Mouse (Mus musculus) hindbrain, embryonic 12.5 days (tissue): ENCODE measurements around the gene Rapgef2. TPM values are rescaled to one million over a fixed set of nuclear protein-coding genes. Genes with fewer than 3 reads are reported as not detected.

Experiments
- ATAC-seq: fragments of 200-750 bp; cut with Nextera tagmentation; 2 replicates; pipeline ENCODE4 v1.8.0; 2017; ENCODE audit warnings: moderate TSS enrichment; ENCODE audit not compliant: low FRiP score
- H3K27ac ChIP-seq: fragments of 300-500 bp; sonication (generic); 2 replicates; pipeline ENCODE4 v1.5.1; 2016; ENCODE audit warnings: mild to moderate bottlenecking
- H3K27me3 ChIP-seq: fragments of 300-500 bp; sonication (generic); 2 replicates; pipeline ENCODE4 v1.6.1; 2016; ENCODE audit warnings: mild to moderate bottlenecking
- H3K36me3 ChIP-seq: fragments of 300-500 bp; sonication (generic); 2 replicates; pipeline ENCODE4 v1.6.1; 2016; ENCODE audit warnings: mild to moderate bottlenecking
- H3K4me1 ChIP-seq: fragments of 300-500 bp; sonication (generic); 2 replicates; pipeline ENCODE4 v1.6.1; 2016
- H3K4me2 ChIP-seq: fragments of 300-500 bp; sonication (generic); replicated peaks from 2 replicates; pipeline ENCODE4 v1.6.1; 2016; ENCODE audit warnings: mild to moderate bottlenecking
- H3K4me3 ChIP-seq: fragments of 300-500 bp; sonication (generic); 2 replicates; pipeline ENCODE4 v1.5.1; 2016; ENCODE audit warnings: mild to moderate bottlenecking
- H3K9ac ChIP-seq: fragments of 300-500 bp; sonication (generic); 2 replicates; pipeline ENCODE4 v1.6.1; 2016; ENCODE audit warnings: mild to moderate bottlenecking, moderate library complexity
- H3K9me3 ChIP-seq: fragments of 300-500 bp; sonication (generic); replicated peaks from 2 replicates; pipeline ENCODE4 v1.6.1; 2016; ENCODE audit warnings: mild to moderate bottlenecking
- WGBS: fragments of 180-500 bp; shearing (Covaris S2); methylation state at CpG from one replicate; pipeline ENCODE4 v1.1.7; 2016; 5-methylcytosine and 5-hydroxymethylcytosine counted together
- polyA plus RNA-seq: library from polyadenylated mRNA; unstranded; fragments of >200 nt; fragmentation: Nextera tagmentation; extraction: Ambion mirVana; gene quantifications from 2 replicates; pipeline ENCODE4 v1.2.1, GENCODE M21; 2016

The Rapgef2 gene
- polyA plus RNA-seq, 1 experiment from 2014 or later = 12.1 TPM

DNA sequence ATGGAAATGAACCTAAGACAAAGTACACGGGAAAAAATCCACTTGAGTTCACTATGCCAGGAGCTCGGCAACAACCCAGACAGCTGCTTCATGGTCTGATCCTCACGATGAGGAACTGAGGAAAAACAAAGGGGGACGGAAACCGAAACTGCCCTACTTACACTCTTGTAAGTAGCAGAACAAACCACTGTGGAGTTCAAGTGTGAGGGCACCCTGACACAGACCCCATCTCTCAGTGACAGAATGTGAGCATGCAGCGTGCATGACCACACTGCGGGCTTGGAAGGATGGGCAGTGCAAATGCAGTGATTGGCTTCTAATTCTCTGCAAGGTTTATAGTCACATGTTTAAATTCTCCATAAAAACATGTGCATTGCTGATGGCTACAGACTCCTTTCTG, 197.2 kb downstream of the Rapgef2 start:
- Histone ChIP-seq H3K36me3 (peaks cover 52% of the 10 kb centered on the region), H3K4me1 (no peaks in the 10 kb centered on the region), H3K27ac (no peak overlapping the region), H3K9ac (no peak overlapping the region), H3K9me3 (no peaks in the 10 kb centered on the region), H3K4me2 (no peak overlapping the region), H3K4me3 (no peak overlapping the region), H3K27me3 (no peaks in the 10 kb centered on the region)
- no peak for ATAC-seq
- 81% methylated on average over 7 of the region's 7 CpGs for WGBS

GRCm38 (mm10) chr3:79088461-79088860, 197.9 kb downstream of the Rapgef2 start:
- WGBS = 91% methylated on average over 5 of the region's 5 CpGs

DNA sequence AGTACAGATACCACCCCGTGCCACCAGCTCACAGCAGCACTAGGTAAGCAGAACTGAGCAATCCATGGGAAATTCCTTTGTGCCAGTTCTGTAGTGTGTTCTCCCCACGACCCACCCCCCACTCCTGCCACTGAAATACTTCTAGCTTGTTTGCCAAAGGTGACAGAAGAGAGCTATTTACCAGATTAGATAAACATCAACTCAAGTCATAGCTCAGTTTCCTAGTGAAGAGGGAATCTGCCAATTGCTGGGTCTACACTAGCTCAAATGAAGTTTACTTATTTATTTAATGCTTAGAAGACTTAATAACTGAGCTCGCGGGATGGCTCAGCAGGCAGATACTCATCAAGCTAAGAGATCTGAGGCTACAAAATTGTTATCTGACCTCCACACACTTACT, 200.0 kb downstream of the Rapgef2 start:
- WGBS = 84% methylated on average over 4 of the region's 4 CpGs

More at GRCm38 (mm10) chr3:79088461-79088860, 197.9 kb downstream of the Rapgef2 start:
- ATAC-seq = no peak
- Histone ChIP-seq H3K9ac (no peak overlapping the region), H3K27me3 (no peaks in the 10 kb centered on the region), H3K4me2 (no peak overlapping the region), H3K9me3 (no peaks in the 10 kb centered on the region), H3K4me1 (no peaks in the 10 kb centered on the region), H3K27ac (no peak overlapping the region), H3K36me3 (peaks cover 57% of the 10 kb centered on the region), H3K4me3 (no peak overlapping the region)

GRCm38 (mm10) chr3:79083881-79084280, 202.4 kb downstream of the Rapgef2 start:
- ATAC-seq = no peak

More for the DNA sequence above, 200.0 kb downstream of the Rapgef2 start:
- Histone ChIP-seq H3K4me3 (no peak overlapping the region), H3K27me3 (no peaks in the 10 kb centered on the region), H3K36me3 (peaks cover 56% of the 10 kb centered on the region), H3K27ac (no peak overlapping the region), H3K9me3 (no peaks in the 10 kb centered on the region), H3K9ac (no peak overlapping the region), H3K4me1 (no peaks in the 10 kb centered on the region), H3K4me2 (no peak overlapping the region)
- no peak for ATAC-seq

DNA sequence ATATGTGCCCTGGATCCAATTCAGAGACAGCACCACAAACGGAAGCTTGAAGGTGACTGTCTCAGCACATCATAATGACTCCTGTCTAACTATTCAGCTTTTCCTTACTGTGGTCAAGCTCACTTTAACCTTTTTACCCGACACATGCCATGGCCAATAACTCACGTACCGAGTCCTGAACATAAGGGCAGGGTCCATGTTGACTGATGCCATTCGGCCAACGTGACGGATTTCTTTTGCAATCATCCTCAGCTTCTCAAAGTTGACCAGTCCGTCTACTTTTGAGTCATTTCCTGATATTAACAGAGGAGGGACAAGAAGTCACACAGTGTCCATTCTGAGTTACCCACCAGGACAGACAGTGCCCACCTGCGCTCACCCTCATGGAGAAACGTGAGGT, 203.3 kb downstream of the Rapgef2 start:
- Histone ChIP-seq H3K27me3 (no peaks in the 10 kb centered on the region), H3K27ac (no peak overlapping the region), H3K4me3 (no peak overlapping the region), H3K36me3 (peaks cover 61% of the 10 kb centered on the region), H3K9ac (no peak overlapping the region), H3K9me3 (no peaks in the 10 kb centered on the region), H3K4me1 (no peaks in the 10 kb centered on the region), H3K4me2 (no peak overlapping the region)
- ATAC-seq = no peak
- 92% methylated on average over 10 of the region's 10 CpGs for WGBS

More at GRCm38 (mm10) chr3:79083881-79084280, 202.4 kb downstream of the Rapgef2 start:
- H3K4me3 ChIP-seq = no peak overlapping the region
- H3K4me2 ChIP-seq = no peak overlapping the region
- H3K9me3 ChIP-seq = no peaks in the 10 kb centered on the region
- WGBS = 97% methylated on average over 3 of the region's 3 CpGs
- H3K27me3 ChIP-seq = no peaks in the 10 kb centered on the region
- H3K36me3 ChIP-seq = peaks cover 64% of the 10 kb centered on the region
- H3K27ac ChIP-seq = no peak overlapping the region
- H3K4me1 ChIP-seq = no peaks in the 10 kb centered on the region
- no peak overlapping the region for H3K9ac ChIP-seq

DNA sequence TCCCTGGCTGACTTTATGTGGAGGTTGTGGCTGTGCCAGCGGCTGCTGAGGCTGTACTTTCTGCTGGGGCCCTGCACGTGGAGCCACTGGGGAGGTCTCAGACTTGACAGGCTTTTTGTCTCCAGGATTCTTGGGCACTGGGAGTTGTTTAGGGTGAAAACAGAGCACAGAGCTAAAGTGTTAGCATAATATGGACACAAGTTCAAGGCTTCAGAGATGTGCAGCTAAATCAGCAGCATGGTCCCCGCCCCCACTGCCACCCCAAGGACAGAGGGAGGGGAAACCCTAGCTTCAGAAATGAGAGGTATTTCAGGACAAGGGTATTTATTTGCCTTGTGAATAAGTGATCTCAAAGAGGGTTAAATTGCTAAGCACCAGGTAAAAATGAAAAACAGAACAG, 207.2 kb downstream of the Rapgef2 start:
- 79% methylated on average over 3 of the region's 3 CpGs for WGBS
- Histone ChIP-seq H3K9me3 (no peaks in the 10 kb centered on the region), H3K9ac (no peak overlapping the region), H3K4me1 (no peaks in the 10 kb centered on the region), H3K4me3 (no peak overlapping the region), H3K27ac (no peak overlapping the region), H3K4me2 (no peak overlapping the region), H3K27me3 (no peaks in the 10 kb centered on the region), H3K36me3 (peaks cover 39% of the 10 kb centered on the region)
- ATAC-seq = no peak

DNA sequence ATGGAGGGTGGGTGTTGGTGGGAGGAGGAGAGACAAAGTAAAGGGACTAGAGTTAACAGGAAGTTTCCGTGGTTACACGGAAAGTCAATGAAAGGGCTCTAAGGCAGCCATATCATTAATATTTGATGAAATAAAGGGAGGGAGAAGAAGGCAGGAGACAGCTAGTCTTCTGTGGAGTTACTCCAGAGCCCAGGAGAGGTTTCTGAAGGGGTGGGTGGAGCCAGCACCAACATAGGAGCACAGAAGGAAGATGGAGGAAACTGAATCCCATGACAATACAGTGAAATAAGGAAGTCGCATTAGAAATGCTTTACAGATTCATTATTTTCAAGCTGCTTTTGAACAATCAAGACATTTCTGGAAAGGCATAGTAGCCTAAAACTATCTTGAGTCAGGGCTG, 211.3 kb downstream of the Rapgef2 start:
- Histone ChIP-seq H3K4me2 (no peak overlapping the region), H3K27ac (no peak overlapping the region), H3K4me1 (no peaks in the 10 kb centered on the region), H3K9me3 (no peaks in the 10 kb centered on the region), H3K27me3 (no peaks in the 10 kb centered on the region), H3K9ac (no peak overlapping the region), H3K36me3 (peaks cover 18% of the 10 kb centered on the region), H3K4me3 (no peak overlapping the region)
- WGBS = 95% methylated on average over 3 of the region's 3 CpGs
- ATAC-seq = no peak

- WGBS = 89% methylated on average over 13 of the region's 13 CpGs
- H3K4me1 ChIP-seq = no peaks in the 10 kb centered on the region
- no peak overlapping the region for H3K4me2 ChIP-seq
- H3K27ac ChIP-seq = no peak overlapping the region
- H3K9me3 ChIP-seq = no peaks in the 10 kb centered on the region
- no peak overlapping the region for H3K4me3 ChIP-seq
- no peak for ATAC-seq
- peaks cover 21% of the 10 kb centered on the region for H3K36me3 ChIP-seq
- no peak overlapping the region for H3K9ac ChIP-seq
- H3K27me3 ChIP-seq = no peaks in the 10 kb centered on the region
Observed at GRCm38 (mm10) chr3:79073541-79074244, 212.6 kb downstream of the Rapgef2 start.

- Histone ChIP-seq H3K9ac (no peak overlapping the region), H3K4me2 (no peak overlapping the region), H3K27ac (no peak overlapping the region), H3K27me3 (no peaks in the 10 kb centered on the region), H3K9me3 (no peaks in the 10 kb centered on the region), H3K4me1 (no peaks in the 10 kb centered on the region), H3K4me3 (no peak overlapping the region), H3K36me3 (peaks cover 31% of the 10 kb centered on the region)
- no peak for ATAC-seq
- WGBS = 67% methylated on average over 5 of the region's 7 CpGs
Observed at GRCm38 (mm10) chr3:79071561-79071960, 214.8 kb downstream of the Rapgef2 start.

GRCm38 (mm10) chr3:79069891-79070290, 216.4 kb downstream of the Rapgef2 start:
- H3K27me3 ChIP-seq = no peaks in the 10 kb centered on the region
- no peak overlapping the region for H3K27ac ChIP-seq
- H3K36me3 ChIP-seq = peaks cover 41% of the 10 kb centered on the region
- ATAC-seq = no peak
- H3K9ac ChIP-seq = no peak overlapping the region
- no peaks in the 10 kb centered on the region for H3K9me3 ChIP-seq
- no peak overlapping the region for H3K4me2 ChIP-seq
- no peak overlapping the region for H3K4me3 ChIP-seq
- 92% methylated on average over 10 of the region's 10 CpGs for WGBS
- H3K4me1 ChIP-seq = no peaks in the 10 kb centered on the region

GRCm38 (mm10) chr3:79068976-79069375, 217.3 kb downstream of the Rapgef2 start:
- Histone ChIP-seq H3K4me3 (no peak overlapping the region), H3K9ac (no peak overlapping the region), H3K4me2 (no peak overlapping the region), H3K27ac (no peak overlapping the region), H3K27me3 (no peaks in the 10 kb centered on the region), H3K4me1 (no peaks in the 10 kb centered on the region), H3K36me3 (peaks cover 42% of the 10 kb centered on the region), H3K9me3 (no peaks in the 10 kb centered on the region)
- no peak for ATAC-seq
- 86% methylated on average over 11 of the region's 11 CpGs for WGBS

GRCm38 (mm10) chr3:79066455-79067055, 219.8 kb downstream of the Rapgef2 start:
- Histone ChIP-seq H3K9ac (no peak overlapping the region), H3K9me3 (no peaks in the 10 kb centered on the region), H3K27me3 (no peaks in the 10 kb centered on the region), H3K4me1 (no peaks in the 10 kb centered on the region), H3K4me2 (no peak overlapping the region), H3K27ac (no peak overlapping the region), H3K36me3 (peaks cover 43% of the 10 kb centered on the region), H3K4me3 (no peak overlapping the region)
- WGBS = 87% methylated on average over 28 of the region's 28 CpGs
- ATAC-seq = no peak

- Histone ChIP-seq H3K4me1 (no peaks in the 10 kb centered on the region), H3K9ac (no peak overlapping the region), H3K9me3 (no peaks in the 10 kb centered on the region), H3K4me3 (no peak overlapping the region), H3K36me3 (peaks cover 37% of the 10 kb centered on the region), H3K4me2 (no peak overlapping the region), H3K27ac (no peak overlapping the region), H3K27me3 (no peaks in the 10 kb centered on the region)
- ATAC-seq = no peak
- 94% methylated on average over 10 of the region's 10 CpGs for WGBS
Observed at GRCm38 (mm10) chr3:79064096-79064495, 222.2 kb downstream of the Rapgef2 start.
